Mouse (Mus musculus) cerebellum, adult 11-12 months (tissue): Measurements from ENCODE around the gene Wipi1.

Experiments used
- DNase-seq: peaks from one replicate; pipeline ENCODE4 v3.0.0; 2022

Wipi1 gene

DNA sequence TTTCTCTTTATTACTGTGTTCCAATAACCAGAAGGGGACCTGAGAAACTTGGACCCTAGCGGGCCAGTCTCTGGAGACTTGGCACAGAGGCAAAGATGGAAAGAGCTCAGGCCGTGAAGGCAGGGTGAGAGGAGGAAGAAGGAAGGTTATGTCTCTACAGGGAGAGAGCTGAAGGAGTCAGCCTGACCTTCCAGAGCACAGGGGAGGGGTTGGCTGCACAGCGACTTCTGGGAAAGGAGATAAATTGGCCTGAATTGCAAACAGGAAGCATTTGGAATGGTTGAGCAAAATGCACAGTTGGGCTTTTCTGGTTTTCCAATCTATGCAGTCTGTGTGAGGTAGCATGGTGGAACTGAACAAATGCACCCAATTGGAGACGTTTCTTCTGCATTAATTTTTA, 5.0 kb upstream of the Wipi1 start:
- no peak for DNase-seq

DNA sequence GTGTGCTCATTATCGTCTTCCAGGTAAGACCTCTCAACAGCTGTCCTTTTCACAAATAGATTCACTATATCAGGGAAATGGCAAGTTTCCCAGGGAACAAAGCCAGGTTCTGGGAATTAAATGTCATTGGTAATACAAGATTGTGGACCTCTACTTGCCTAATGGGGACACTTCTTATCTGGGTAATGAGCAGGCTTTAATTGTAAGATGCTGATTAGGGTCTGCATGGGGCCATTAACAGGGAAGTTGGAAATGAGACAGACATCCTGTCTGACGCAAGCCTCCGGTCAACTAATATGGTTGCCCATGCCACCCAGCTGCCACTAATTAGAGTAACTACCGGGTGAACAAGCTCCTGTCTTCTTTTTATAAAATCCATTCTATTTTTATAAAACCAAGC, 4.6 kb upstream of the Wipi1 start:
- DNase-seq: no peak

DNA sequence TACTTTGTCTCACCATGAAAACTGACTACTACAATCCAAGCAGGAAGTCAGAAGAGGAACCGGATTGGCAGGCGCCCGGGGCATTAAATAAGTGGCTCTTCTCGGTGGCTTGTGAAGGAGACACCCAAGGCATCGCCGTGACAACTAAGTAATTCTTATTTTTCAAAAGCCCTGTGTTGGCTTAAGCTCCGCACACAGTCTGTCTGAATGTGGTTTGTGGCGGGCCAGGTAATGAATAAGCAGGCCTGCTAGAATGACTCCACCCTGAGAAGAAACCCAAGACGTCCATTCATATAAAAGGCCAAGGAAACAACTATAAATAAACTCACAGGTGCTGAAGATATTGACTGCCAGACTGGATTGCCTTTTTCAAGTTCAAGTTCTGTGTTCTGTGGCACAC, 3.5 kb upstream of the Wipi1 start:
- no peak for DNase-seq

DNA sequence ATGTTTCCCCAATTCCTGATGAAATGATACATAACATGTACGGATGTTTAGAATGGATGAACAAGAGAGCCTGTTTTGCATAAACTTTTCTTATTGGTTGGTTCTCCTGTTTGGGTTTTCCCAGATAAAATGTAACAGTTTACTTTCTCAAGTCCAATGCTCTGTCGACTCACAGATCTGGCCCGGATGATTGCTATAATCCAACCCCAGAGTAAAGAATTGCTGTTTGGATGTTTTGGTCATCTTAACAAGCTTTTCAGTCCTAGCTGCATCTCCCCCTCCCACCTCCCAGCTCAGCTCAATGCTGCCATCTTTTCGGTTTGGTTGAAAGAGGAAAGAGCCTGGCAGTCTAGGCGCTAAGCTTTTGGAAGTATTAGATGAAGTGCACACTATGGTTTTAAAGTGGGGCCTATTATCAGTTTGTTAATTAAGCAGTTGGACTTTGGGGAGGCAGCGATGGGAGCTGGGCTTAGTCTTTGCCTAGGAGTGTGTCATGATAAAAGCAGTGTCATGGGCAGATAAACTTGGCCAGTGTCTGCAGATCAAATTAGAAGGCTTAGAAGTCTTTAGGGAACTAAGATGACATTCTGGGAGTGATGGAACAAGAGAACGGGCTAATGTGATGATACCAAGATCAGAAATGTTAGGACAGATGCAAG, 1.2 kb upstream of the Wipi1 start:
- DNase-seq: no peak

DNA sequence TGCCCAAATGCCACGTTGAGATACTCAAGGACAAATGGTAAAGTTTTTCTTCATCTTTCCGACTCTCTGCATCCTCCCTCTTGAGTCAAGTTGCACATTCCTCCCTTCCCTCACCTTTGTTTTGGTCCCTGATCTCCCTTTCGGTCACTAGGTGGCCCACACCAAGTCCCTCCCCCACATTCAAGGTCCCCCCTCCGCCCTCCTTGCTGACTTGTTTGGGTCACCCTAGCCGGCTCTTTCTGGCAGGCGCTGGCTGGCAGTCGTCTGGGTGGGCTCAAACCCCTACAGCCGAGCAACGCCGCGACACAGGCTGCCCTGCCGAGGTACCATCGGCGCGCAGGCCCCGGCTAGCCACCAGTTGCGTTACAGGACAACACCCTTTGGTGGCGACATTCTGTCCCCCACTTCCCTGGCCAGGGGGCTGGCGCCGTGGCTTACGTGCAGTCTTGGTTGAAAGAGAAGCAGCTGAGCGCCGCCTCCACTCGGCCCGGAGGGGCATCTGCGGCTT, 918 bp downstream of the Wipi1 start:
- DNase-seq: no peak

DNA sequence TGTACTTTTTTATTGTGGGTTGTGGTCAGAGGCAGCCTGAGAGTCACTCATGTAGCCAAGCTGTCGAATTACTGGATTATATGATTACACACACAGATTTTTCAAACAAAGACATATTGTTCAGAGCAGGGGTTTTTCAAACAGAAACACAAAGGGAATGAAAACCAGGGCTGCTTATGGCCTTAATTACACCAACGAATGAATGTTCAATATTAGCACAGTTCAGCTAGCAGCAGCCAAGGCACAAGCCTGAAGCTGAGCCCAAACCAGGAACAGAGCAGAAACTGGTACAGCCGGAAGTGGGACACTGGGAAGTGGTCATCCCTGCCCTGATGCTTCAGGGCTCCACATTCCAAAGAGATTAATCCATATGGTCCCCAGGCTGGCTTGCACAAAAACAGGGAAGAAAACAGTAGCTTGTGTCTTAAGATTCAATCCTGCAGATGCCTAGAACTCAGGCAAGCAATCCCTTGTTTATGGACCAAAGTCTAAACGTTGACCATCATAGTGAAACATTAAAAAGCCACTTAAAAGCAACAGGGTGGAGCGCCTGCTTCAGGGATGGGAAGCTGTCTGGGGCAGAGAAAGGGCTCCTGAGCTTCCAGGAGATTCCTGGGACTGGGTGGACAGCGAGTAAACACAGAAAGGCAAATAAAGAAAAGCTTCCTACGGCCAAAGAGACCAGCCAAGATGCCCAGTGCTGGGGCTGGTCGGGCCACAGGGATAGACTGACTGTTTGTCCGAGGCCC, 1.5 kb downstream of the Wipi1 start:
- no peak for DNase-seq

DNA sequence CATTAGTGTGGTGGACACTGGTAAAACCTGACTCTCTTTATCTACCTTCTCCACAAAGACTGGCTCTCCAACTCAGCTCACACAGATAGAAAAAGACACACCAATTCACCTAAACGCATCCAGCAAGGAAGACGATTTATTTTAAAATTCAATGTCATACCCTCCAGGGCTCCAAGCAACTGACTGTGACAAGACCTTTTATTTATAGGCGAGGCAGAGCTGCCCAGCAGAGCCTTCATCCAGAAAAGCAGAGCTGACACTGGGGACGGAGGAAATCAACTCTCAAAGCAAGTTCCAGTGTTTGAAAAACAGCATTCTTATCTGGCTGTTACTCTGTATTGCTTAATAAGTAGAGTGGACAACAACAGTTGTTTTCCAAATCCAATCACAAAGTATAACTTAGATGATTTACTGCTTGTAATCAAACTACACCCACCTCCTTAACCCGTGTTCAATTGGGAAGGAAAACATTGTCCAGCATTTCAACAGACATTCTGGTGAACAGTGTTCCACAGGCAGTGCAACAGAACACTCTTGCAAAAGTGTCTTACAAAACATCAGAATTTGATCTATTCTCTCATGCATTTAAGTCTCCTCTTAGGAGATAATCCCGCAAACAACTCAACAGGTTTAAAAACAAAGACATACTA, 2.7 kb downstream of the Wipi1 start:
- DNase-seq: no peak

DNA sequence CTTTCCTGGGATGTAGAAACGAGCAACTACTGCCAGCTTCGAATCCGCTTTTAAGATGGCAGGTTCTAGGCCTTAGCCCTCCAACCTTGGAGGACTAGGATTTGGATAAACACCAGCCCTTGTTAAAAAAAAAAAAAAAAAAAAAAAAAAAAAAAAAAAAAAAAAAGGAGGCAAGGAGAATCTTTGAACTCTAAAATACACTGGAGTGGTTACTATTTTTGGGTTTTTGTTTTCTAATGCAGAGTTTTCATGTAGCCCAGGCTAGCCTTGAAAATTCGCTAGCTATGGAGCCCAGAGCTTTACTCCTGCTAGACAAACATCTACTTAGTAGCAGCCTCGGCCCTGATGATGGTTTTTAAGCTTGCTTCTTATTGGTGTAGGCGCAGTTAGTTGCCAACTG, 4.2 kb downstream of the Wipi1 start:
- DNase-seq: no peak

DNA sequence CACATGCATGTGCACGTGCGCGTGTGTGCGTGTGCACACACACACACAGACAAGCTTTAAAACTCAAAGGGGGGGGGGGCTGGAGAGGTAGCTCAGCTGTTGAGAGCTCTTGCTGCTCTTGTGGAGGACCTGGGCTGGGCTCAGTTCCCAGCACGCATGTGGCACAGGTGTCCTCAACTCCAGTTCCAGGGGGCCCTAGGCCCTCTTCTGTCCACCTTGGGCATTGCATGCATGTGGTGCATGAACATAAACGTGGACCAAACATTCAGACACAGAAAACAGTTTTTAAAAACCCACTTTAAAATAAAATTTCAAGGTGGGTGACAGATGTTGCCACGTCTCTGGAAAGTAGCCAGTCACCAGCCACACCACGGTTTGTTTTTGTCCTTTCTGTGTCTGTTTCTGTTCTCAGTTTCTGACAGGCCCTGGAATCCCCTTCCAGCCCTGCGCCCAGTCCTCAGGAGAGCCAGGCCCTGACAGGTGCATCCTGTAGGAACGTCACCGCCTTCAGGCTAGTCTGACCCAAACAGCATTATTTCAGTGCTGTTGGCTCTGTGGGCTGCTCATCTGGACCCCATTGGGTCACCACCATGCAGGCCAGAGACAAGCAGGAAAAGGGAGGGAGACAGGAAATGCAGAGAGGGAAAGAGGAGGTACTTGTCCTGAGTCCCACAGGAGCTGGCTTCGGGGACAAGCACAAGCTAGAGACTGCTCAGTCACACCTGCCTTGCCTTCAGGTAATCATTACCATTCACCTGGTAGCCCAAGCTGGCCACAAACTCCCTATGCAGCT, 12.8 kb downstream of the Wipi1 start:
- no peak for DNase-seq

DNA sequence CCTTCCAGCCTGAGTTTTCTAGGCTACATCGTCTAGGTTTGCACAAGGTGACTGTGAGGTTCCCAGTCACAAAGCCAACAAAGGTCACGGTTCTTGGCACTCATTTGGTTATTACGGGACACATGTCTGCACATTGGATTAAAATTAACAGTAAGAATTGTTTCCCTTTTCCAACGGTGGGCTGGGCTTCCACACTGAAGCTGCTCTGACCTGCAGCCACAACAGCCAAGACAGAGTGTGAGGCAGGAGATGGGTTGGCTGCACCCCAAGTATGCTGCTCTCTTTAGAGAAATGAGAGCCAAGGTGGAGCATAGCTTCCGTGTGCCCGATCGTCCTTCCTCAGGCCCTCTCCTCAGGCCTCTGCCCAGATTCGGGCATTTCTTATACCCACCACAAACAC, 17.0 kb downstream of the Wipi1 start:
- no peak for DNase-seq

DNA sequence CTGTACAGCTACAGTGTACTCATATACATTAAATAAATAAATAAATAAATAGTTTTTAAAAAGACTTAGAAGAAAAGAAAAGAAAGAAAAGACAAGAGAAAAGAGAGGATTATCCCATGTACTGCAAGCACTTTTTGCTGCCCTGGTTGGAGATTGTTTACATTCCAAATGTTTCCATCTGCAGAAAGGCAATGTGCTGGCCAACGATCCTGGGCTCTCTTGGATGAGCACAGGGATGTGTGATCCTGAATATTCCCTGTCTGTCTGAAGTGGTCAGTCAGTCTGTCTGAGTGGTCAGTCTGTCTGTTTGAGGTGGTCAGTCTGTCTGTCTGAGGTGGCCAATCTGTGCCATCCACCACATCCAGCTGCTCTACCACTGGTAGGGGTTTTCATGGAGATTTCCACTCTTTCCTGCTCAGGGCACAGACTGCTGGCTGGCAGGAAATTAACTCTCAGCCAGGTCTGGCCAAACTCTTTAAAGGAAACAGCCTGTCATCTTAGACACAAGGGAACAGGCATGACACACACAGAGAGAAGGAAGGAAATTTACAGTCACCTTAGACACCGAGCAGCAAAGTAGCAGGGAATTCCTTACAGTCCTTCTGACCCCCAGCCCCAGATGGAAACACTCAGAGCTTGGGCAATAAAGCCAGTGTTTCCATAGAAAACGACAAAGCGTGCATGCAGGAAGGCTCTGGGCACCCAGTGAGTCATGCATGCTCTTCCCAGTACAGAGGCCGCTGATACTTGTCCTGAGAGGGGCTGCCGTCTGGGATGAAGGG, 18.4 kb downstream of the Wipi1 start:
- DNase-seq: no peak

DNA sequence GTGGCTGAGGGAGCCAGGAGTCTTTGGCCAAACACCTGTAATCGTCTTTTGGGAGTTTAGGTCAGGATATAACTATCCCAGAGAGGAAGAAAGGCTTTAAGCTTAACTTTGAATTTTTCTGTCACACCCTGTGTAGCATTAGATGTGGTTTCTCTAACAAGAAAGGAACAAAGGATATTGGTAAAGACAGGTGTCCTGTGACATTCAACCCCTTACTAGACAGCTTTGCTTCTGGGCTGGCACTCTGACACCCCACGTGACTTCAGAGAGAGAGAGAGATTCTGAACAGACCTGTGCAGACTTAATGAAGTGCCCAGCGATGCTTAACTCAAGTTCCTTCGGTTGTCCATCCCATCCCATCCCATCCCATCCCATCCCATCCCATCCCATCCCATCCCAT, 20.3 kb downstream of the Wipi1 start:
- no peak for DNase-seq

DNA sequence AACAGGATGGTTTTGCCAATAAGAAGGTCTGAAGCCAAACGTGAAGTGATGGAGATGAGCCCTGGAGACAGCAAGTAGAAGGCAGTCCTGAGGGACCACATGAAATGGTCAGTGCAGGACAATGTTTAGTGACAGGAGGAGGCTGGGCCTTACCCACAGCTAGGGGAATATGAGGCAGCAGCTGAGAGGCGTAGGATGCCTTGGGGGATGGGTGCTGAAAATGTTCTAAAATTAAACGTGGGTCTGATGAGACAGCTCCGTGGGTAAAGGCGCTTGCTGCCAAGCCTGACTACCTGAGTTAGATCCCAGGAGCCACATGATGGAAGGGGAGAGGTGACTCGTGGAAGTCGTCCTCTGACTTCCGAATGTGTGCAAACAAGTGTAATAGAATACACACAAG, 21.8 kb downstream of the Wipi1 start:
- no peak for DNase-seq

DNA sequence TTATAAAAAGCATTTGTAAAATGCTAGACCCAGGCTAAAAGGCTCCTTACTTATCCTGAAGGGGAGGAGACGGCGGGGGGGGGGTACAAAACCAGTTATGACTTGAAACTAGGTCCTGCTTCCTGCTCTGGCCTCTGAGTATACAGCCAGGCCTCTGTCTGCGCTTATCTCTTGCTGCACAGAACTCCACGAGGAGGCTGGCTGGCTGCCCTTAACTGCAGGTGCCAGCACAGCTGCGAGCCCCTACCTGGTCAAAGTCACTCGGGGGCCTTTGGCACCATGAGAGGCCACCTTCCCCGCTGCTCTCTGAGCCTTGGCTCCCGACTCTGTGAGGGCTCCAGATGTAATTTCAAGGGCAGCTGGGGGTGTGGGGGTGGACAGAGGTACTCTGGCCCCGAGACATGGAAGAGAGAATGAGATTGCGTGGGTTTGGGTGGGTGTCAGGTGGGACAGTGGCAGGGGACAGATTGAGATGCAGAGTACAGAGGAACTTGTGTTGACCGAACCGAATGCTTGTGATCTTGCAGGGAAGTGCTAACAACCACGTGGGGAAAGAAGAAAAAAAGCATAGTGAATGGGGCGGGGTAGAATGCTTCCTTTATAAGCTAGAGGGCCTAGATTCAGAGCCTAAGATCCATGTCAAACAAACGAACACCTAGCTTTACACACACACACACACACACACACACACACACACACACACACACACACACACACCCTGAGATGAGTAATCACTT, 24.0 kb downstream of the Wipi1 start:
- DNase-seq: no peak

DNA sequence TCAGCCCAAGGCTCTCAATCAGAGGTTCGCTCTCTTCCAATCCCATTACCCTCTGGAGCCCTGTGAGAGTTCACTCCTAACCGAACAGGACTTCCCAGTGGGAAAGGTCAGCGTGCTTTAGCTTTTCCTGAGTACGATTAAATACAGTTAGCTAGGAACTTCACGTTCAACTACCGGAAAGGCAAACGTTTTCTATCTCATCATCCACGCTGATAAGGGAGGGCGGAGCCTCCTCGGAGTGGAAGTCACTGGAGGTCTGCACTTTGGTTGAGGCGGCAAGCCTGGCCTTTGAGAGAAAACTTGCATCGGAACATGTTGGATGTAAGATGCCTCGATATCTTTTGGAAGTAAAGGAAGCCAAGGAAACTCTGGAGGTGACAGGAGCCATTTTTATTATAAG, 24.7 kb downstream of the Wipi1 start:
- DNase-seq: no peak

DNA sequence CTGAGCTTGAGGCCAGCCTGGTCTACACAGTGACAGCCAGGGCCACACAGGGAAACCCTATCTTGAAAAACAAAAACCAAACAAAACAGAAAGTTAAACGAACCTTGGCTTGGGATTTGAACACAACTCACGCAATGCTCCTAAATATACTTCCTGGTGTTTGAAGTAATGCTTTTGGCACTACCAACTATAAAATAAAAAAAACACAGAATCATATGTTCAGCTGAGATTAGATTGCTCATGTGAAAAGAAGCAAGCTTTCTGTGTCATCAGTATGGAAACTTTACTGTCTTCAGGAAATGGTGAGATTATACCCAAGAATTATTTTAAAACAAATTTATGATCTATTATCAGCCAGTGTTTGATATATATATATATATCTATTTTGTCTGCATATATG, 25.3 kb downstream of the Wipi1 start:
- DNase-seq: no peak

DNA sequence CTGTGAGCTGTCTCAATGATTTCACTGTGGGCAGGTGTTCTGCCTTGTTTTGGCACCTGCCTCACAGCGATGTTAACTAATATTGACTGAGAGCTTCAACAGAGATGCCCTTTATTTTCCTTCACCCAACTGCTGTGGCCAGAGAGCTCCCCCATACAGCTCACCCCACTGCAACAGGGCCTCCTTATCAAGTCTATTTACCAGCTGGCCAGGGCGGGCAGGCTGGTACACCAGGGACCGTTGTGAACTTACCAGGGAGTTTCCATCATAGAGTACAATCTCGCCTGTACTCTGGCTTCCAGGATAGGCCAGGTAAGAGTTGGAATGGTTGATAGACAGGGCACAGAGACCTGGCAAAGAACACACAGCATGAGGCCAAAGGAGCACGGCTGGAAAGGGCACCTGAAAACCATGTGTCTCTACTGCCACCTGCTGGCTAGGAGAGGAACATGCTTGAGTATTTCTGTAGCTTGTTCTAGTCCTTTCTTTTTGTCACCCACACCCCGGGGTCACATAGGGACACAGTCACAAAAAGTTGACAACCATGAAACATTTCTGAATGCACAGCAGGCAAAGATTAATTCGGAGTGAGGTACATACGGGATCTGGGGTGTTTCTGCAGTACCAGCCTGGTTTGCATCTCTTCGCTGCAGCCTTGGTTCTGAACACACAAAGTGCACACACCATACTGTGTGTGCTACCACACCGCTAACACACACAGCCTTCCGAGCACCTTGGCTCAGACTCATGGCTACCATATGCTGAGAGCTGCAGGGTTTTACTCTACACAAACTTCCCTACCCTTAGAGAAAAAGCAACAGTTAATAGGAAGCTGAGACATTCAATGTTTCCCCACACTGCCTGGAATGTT, 26.7 kb downstream of the Wipi1 start:
- peak; percentile 85 for DNase-seq

DNA sequence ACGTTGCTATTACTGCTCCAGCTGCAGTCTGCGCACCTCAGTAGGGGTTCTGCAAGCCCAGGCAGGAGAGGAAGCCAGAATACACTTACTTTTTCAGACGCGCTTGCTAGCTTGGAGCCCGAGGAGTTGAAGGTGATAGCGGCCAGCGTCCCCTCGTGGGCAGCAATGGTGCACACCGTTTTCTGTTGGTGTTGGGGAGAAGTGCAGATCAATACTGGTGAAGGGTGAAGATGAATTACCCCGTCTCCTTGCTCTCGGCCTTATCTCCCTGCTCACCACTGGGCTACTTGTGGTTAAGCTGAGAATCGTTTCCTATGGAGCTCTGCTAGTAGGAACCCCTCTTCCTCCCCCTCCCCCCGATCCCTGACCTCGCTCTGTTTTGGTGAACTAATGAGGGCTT, 27.8 kb downstream of the Wipi1 start:
- DNase-seq: no peak

DNA sequence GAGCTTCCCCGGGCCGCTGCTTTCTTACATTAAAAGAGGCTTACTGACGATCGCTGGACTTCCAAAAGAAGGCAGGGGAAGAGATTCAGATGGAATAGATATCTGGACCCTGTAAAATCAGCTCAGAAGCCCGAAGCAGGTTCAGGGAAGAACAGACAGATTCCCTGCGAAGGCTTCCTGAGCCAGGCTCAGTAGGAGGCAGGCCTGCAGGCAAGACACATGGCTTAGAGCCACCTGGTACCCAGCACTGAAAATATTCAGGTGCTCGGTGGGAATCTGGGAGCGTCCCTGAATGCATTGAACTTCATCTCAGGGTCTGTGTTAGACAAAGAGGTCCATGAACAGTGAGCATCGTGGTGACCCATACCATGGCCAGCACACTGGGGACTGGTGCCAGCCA, 31.8 kb downstream of the Wipi1 start:
- peak; percentile 61 for DNase-seq

DNA sequence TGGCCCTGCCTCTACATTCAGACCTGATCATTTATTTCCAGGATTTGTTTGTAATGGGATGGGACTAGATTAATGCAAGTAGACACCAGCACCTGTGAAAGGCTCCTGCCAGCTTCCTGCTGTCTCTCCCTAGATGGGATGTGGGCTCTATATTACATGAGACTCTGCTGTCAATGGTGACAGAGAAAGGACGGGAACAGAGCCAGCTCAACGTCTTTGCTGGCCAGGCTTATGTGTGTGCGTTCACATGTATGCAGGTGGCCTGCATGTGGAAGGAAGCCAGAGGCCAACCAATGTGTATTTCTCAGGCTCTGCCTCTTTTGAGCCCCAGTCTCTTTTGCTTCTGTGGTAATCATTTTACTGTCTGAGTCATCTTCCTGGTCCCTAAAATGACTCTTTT, 33.2 kb downstream of the Wipi1 start:
- peak; percentile 34 for DNase-seq

DNA sequence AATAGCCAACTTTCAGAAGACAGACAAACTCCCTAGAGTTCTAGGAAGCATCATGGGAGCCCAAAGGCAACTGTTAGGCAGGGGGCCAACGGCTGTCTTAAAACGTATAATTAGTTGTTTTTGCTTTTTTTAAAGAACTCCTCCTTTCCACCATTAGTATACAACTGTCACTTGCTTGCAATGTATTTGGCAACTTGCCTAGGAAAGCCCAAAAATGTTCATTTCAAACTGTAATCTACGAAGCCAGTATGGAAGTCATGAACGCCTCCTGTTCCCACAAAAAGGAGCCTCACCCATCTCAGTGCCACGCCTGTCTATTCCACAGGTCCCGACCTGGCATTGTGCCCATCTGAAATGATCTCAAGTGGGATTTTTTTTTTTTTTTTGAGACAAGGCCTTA, 35.9 kb downstream of the Wipi1 start:
- no peak for DNase-seq
